Mouse (Mus musculus) C2C12 (cell line): ENCODE data around the gene Syngr3.

Experiments
- CTCF ChIP-seq: IDR thresholded peaks from one replicate; pipeline ENCODE4 v1.5.1; 2011; ENCODE audit not compliant: control insufficient read depth, insufficient read depth, insufficient read length
- FOSL1 ChIP-seq: IDR thresholded peaks from one replicate; pipeline ENCODE4 v1.8.0; 2011; ENCODE audit warnings: mild to moderate bottlenecking, low read length; ENCODE audit not compliant: poor library complexity, insufficient read depth, severe bottlenecking
- MAX ChIP-seq: IDR thresholded peaks from one replicate; pipeline ENCODE4 v1.6.1; 2011; ENCODE audit warnings: mild to moderate bottlenecking, control low read depth
- MYOD1 ChIP-seq: IDR thresholded peaks from one replicate; pipeline ENCODE4 v1.6.1; 2011; ENCODE audit warnings: low read depth; ENCODE audit not compliant: control insufficient read depth, insufficient read length
- MYOG ChIP-seq: IDR thresholded peaks from one replicate; pipeline ENCODE4 v1.6.1; 2011; ENCODE audit not compliant: control insufficient read depth, insufficient read length; ENCODE audit errors: extremely low read depth
- USF1 ChIP-seq: IDR thresholded peaks from one replicate; pipeline ENCODE4 v1.6.1; 2011; ENCODE audit warnings: low read depth, mild to moderate bottlenecking, control low read depth, moderate library complexity

GRCm38 (mm10) chr17:24640119-24640518 is 49.6 kb downstream of the Syngr3 start:
- TF ChIP-seq CTCF, result no peak
- TF ChIP-seq MYOD1, result no peak
- TF ChIP-seq MYOG, result no peak
- no peak for TF ChIP-seq USF1
- TF ChIP-seq MAX, result no peak
- TF ChIP-seq FOSL1, result no peak
